Mouse (Mus musculus): Measurements from ENCODE around the gene Letmd1. TPM values are rescaled to one million over a fixed set of nuclear protein-coding genes. Genes with fewer than 3 reads are reported as not detected.
"Not testable (repeated sequence)": the region's sequence is repeated elsewhere in the genome, so short reads cannot be mapped to it uniquely, and the experiment has no call there.

Gene Letmd1
- 100 to 1,000 TPM in 3 of 4 experiments, 10 to 100 TPM in 1; 77.8 to 122 (median 108) TPM for total RNA-seq (2022)

DNA sequence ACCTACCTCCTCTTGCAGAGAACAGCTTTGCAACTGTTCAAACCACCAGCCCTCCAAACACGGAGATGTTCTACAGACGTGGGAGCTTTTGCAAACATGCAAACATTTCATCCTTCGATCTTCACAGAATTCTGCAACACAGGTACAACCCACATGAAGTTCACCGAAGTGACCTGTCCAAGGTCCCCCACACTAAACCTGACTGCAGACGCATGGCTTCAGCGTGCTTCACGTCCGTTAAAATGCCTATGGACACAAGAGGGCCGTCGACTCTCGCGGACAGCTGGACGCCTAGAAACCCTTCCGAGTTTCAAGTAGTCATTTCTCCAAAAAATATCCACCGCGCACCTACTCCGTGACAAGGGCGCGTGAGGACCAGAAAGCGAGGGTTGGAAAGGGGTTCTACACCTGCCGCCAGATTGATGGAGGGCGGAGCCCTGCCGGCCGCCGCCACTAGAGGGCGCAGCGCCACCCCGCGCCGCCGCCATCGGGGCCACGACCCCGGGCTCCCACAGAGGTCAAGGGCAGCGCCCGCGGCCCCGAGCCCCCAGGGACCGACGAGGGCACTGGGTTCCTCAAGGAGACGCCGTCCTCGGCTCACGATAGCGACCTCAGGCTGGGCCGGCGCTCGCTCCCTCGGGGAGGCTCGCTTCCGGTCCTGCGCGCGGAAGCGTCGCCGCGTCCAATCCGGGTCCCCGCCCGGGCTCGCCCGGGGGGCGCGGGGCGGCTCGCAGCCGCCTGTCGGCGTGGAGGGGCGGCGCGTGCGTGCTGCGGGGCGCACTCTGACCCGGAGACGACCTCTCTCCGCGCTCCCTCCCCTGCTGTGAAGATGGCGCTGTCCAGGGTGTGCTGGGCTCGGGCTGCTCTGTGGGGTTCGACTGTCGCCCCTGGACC lies at the start of gene Letmd1:
Gene Letmd1, plus strand, starts transcription at position 729 of the 894 bp plus-strand sequence.
- peak; percentile 85 for DNase-seq

DNA sequence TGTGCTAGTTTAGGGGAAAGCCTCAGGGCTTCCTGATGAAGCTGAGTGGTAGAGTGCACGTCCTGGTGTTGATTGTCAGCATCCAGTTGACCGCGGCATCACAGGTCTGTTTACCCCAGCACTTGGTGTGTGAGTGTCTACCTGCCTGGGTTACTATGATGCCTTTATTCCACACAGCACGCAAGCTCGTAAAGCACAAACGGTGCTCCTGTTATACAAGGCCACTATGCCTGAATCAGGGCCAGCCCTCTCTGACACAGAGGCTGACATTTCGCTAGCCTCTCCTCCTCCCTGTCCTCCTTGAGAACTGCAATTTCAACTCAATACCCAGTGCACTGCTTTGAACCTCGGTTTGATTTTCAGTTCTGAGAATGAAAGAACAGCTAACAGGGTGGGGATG lies 49.5 kb upstream of the Letmd1 start:
- peak; percentile 70 for DNase-seq

DNA sequence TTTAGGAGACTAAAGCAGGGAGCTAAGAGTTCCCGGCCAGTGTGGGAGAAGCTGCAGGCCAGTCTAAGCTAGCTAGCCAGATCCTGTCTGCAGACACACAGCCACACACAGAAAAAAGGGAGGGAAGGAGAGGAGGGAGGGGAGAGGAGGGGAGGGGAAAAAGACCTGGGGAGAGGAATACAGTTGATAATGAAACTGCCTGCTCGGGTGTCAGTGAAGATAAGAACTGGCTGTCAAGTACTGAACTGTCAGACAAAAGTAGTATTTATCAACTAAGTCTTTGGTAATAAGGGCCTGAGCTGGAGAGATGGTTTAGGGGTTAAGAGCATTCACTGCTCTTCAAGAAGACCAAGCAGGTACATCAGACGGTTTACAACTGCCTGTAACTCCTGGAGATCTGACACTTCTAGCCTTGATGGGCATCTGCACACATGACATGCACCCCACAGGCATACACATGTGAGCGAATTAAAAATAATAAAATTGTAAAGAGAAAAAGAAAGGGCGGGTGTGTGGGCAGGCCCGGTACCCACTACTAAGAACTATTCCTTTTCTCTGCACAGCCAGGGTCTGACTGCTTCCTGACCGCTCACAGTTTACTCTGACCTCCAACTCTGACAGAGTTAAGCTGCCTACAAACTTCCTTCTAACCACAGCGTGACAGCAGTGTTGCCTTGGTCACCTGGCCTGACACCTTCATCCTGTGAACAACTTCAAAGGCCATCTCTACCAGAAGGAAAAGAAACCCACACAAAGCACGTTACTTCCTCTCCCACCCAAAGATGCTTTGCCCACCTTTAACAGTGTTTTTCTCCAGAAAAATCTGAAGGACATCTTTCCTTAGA lies 48.7 kb upstream of the Letmd1 start:
- DNase-seq = no peak

DNA sequence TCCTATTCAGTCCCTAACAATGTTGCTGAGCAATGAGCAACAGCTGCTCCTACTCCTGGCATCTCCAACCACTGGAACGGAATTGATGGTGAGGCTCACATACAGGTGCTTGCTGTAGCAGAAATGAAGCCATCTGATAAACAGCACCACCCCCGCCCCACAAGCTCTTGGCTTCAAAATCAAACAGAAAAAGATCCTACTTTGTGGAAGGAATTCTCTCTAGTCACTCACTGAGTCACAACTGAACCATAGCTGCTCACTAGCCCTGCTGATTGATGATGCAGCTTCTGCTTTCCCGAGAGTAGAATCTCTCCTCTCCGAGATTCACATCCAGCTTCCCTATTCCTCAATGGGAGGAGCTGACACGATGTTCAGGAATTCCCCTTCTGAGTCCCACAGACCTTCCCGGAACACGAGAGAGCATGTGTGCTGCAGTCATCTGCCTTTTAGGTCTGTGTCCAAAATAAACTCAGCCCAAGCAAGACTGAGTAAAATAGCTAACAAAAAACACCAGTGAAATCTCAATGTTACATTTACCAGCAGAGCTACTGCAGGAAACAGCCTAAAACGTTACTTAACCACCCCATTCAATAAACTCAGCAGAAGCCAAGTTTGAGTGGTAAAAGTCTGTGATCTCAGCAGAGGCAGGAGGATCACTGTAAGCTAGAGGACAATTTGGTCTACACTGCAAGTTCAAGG lies 47.6 kb upstream of the Letmd1 start:
- DNase-seq = no peak

DNA sequence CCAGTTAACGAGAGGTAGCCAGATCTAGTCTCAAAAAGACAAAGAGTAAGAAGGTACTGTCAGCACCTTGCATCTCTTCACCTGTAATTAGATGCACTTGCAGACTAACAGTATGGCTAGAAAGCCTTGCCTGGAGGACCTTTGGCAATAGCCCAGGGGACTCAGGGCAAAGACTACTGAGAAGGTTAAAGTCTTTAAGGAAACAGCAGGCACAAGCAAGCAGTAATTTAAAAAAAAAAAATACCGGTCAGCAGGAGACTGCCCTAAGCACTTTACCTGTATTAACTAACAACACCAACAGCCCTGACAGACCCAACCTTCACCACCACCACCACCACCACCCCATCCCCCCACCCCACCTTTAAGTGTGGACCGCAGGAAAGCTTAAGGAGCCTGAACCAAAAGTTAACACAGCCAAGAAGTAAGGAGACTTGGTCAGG lies 47.0 kb upstream of the Letmd1 start, which contains the start of gene Gm5475:
Gene Gm5475, plus strand, starts transcription at position 390 of the 440 bp plus-strand sequence.
- DNase-seq = not testable (repeated sequence)

DNA sequence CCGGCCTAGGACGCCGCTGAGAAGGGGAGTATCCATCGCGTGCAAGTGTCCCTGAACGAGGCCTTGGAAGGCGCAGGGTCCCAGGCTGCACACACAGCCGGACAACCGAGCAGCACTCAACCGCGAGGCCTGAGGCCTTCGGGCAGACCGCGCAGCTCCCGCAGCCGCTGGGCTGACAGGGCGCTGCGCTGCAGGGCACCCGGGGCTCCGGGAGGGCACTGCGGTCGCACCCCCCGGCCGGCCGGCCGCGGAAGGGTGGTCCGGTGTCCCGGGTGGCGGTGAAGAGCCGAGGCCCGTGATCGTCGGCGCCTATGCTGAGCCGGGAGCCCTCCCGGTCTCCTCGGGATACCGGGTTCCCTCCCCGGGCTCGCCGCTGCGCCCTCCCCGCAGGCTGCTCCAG lies 46.3 kb upstream of the Letmd1 start:
- DNase-seq = no peak

DNA sequence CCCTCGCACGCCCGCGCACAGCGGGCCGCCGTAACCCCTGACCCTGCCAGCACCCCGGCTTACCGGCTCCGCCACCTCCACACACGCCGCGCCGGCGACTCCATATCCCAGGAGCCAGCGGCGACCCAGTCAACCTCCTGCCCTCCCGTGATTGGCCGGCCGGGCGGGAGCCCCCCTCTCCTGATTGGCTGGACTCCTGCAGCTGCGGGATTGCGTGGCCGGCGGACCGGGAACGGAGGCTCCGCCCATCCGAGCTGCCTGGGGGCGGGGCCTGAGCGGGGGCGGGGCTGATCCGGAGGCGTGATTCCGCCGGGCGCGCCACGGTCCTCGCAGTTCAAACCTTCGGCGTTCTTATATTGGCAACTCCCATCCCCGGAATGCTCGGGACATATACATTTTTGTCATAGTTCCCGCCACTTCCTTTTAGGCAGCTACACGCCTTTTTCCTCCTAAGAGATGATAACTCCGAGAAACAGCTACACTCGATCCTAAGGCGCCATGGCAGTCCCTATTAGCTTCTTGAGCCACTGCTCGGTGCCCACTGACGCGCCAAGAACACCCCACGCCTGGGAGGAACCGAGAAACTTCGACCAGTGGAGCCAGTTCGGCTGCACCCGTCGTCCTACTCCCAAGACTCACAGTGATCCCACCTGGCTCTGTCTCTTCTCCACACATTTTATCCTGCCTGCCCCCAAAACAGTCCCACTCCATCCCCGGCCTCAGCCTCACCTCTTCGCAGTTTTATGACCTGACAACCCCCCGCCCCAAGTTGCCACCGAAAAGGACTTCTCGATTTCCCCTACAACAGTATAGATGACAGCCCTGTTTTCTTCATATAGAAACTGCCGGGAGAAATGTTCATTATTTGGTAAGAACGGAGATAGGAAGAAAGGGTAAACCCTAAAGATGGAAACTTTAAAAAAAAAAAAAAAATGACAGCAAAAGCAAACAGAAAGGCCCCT lies 45.6 kb upstream of the Letmd1 start:
- DNase-seq = peak; percentile 96

DNA sequence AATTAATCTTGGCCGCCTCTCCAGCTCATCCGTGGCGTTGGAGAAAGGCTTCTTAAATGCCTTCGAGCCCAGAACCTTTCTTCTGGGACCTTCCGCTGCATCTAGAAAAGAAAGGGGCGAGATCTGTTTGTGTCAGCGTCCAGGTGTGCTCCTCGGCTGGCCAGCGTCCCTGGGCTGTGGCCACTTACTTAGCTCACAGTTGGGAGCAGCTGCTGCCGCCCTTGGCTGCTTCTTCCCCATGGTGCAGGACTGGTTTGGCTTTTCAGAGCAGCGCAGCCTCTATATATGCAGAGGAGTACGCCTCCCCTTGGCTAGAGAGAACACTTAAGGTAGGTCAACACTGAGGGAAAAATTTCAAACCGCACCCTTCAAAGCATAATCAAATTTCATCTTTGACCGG lies 44.9 kb upstream of the Letmd1 start:
- no peak for DNase-seq

DNA sequence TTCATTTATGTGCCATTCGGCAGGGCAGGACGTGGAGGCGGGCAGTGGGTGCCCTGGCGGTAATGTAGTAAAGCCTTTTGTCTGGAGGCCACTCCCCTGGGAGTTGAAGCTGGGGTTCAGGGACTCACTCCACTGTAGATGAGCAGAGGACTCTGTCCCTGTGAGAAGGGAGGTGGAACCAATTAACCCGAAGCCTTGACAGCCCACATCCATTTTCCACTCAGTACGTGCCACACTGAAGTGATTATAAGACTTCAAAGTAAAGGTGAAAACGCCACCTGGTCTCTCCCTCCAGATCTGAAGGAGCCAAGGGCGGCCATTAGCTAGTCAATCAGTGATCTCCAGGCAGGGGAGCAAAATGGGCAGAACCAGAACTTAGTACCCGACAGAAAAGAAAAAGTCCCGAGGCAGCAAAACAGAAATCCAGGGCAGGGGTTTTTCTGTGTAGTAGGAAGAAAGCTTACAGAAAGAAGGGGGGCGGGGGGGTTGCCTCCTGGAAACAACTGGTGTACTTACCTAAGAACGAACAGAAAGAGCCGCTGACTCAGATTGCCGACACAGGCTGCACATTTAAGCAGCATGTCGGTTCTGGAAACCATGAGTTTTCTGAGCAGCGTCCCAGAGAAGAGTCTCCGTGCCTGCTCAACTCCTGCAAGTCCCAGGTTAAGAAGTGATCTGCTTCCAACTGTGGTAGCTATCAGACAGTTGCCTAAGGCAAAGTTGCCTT lies 44.3 kb upstream of the Letmd1 start, which contains the start of gene Slc11a2:
Gene Slc11a2, minus strand, starts transcription at position 677 of the 727 bp plus-strand sequence.
- DNase-seq = no peak

DNA sequence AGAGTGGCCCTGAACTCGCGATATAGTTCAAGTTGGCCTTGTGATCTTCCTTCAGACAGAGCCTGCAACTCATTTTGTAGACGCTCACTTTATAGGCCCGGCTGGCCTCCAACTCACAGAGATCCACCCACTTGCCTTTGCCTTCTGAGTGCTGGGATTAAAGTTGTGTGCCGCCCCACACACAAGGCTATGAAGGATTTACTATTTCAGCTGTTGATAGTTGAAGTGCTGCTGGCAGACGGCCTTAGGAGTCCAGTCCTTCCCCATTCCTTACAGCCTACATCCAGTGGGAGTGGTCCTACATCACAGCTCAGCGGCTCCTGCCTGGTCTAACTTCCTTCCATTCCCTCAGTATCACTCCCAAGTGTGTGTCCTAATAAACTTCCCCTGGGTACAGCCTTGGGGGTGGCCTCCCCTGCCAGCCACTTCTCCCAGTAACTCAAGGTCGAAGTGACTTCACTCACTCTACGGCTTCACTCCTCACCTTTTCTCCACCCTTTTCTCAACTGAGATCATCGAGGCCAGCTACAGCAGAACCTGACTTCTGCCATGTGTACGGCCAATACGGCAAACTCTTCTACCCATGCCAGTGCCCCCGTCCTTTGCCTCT lies 40.4 kb upstream of the Letmd1 start:
- DNase-seq = no peak

DNA sequence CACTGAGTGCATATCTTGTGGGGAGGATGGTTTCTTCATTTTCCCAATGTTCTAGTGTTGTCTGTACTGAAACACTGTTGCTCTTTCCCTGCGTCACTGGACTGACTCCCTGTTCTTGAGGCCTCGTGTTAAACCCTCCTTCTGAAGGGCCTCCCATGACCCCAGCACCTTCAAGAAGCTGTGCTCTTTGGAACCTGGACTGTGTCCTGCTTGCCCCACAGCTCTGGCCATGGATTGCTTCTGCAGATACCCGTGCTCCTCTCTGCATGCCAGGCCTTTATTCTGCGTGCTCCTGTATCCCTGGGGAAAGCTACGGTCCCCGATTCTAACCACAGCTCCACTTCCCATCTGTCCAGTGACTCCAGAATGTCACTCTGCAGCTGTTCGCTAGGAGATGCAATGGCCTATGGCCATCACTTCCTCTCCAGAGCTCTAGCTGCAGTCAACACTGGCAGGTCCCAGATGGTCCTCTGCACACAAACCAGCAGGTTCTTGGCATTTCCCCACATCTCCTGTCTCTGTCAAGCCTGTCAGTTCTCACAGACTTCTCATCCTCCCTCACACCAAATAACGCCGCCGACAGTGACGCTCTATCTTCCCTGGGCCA lies 38.8 kb upstream of the Letmd1 start:
- no peak for DNase-seq

DNA sequence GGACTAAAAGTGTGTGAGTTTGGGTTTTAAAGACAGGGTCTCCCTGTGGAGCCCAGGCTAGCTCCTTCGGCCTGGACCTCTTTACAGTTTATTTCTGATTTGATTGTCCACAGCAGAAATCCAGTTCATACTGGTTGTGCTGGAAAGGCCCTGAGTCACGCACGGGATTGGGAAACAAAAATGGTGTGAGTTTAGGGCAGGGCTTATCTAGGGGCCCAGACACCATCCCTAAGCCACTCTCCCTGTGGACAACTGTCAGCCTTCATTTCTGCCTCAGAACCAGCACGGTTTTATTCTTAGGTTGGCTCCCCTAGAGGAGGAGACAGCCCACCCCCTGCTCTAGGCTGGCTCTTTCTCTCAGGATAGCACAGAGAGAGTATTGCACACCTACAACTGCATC lies 35.6 kb upstream of the Letmd1 start:
- DNase-seq = no peak

DNA sequence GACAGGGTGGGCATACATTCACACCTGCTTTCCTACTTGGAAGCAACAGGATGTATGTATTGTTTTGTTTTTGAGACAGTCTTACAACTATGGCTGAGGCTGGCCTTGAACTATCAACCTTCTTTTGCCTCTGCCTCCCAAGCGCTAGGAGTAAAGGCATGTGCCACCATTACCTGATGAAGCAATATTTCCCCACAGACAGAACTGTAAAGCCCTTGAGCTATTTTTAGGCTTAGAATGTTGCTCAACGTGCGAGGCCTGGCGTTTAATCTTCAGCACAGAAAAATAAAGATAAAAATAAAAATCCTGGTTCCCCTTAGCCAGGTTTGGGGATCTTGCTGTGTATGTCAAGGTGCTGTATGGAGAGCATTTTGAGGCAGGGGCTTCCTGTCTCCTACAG lies 32.7 kb upstream of the Letmd1 start:
- no peak for DNase-seq

DNA sequence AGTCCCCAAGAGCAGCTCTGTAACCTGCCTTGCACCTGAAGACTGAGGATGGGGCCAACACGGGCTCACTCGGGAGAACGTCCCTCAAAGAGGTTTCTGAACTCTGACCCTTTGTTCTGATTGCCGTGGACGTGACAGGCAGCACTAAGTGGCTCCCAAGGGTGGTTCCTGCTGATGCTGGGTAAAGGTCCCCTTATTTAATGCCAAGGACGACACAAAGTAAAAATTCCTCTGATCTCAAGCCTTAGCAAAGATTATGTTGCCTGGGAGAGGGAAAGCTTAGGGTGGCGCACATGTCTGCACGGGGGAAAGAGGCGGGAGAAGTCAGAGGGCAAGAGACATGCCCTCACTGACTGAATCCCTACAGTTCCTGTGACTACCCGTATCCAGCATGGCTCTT lies 32.3 kb upstream of the Letmd1 start:
- DNase-seq = no peak

DNA sequence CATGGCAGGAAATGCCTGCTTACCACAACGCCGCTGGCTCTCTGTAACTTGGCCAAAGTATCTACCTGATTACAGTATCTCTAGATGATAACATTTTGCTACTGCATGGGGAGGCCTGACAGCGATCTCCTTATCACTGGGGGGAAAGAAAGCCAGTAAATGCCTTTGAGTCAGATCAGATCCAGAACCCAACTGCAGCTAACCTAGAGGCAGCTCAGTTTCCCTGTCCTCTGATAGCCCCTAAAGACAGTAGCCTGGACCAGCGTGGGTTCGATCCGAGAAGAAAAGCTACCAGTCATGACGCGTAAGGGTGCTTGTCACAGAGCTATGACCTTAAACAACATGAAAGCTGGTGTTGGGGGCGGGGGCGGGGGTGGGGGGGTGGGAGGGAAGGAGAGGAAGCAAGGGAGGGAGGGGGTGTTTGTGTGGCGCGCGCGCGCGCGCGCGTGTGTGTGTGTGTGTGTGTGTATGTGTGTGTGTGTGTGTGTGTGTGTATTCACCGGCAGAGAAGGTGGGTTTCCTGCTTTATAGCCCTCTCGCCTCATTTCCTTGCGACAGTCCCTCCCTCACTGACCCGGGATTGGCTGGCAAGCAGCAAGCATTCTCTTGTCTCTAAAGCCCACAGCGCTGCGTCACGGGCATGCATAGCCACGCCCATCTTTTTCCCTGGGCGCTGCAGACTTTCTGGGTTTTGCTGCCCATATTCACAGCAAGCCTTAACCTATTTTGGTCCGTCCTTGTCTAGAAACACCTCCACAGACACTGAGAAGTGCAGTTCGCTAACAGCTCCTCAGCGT lies 25.5 kb upstream of the Letmd1 start:
- peak; percentile 88 for DNase-seq

DNA sequence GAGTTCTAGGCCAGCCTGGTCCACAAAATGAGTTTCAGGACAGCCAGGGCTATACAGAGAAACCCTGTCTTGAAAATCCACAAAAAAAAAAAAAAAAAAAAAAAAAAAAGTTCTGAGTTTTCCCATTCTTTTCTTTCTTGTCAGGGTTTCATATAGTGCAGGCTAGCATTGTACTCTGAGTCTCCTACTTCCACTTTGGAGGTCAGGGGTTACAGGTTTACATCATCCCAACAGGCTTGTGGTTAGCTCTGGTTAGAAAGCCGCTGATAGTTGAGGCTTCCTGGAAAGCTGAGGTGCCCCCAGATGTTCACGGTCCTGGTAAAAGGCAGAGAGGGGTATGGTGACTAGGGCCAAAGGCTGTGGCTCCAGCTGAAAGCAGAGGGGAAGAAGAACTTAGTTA lies 21.9 kb upstream of the Letmd1 start:
- no peak for DNase-seq

DNA sequence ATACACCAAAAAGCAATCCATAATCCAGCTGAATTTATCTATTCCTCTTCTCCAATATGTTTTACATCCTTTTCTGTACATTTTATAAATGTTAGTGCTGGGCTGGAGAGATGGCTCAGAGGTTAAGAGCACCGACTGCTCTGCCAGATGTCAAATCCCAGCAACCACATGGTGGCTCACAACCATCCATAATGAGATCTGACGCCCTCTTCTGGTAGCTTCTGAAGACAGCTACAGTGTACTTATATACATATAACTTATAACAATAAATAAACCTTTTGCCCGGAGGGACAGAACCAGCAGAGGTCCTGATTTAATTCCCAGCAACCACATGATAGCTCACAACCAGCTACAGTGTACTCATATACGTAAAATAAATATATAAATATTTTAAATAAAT lies 20.3 kb upstream of the Letmd1 start:
- no peak for DNase-seq

DNA sequence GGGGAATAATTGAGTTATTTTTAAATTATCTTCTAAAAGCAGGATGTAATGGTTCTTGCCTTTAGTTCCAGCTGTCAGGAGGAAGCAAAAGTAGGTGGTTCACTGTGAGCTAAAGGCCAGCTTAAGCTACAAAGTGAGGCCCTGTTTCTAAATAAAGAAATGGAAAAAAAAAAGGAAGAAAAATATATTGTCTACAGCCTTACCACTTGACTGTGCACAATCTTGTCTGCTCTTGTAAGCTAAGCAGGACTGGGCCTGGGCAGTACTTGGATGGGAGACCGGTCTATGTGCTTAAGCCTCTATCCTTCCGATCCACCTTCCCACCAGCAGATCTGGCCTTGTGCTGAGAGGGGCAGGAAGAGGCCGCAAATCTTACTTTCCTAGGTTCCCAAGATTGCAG lies 19.3 kb upstream of the Letmd1 start:
- DNase-seq = no peak

DNA sequence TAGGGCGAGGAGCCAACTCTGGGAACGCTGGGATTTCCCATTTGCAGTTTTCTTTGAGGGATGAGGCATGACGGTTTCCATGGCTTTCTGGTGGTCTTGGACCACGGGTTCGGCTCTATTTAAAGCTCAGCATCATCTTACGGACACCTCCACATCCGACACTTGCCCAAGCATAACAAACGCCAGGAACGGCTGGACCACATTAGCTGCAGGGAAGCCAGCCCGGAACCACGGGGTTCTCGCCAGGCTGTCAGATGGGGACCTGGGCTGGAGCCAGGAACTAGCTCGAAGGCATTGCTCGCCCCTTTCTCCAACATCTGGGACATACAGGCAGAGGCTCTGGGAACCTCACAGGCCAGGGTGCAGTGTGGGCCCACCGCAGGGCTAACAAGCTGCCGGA lies 17.6 kb upstream of the Letmd1 start:
- DNase-seq = no peak

Measured in adrenal gland, adult 8-10 months (tissue).